Mouse (Mus musculus): ENCODE measurements at regions not wholly inside any gene's neighbourhood (a gene's known extent, or its start where the extent isn't known, plus 50 kb on each side); places are given as distances from the start of the nearest gene placed in this dataset.

- DNase-seq (ENCODE audit: low spot score), result no peak
Measured at GRCm38 (mm10) chr13:54893651-54894050, 55.6 kb upstream of the Unc5a start.

GRCm38 (mm10) chr13:54895981-54896380 is 53.2 kb upstream of the Unc5a start:
- DNase-seq (ENCODE audit: low spot score), result no peak

Measured in thymus, postnatal 0 days (tissue).